Mouse (Mus musculus) CH12.LX (cell line): ENCODE measurements around the gene Camta1. TPM values are rescaled to one million over a fixed set of nuclear protein-coding genes. Genes with fewer than 3 reads are reported as not detected.
A peak's percentile ranks its signal among the peaks of the same experiment; 100 is the strongest.

Experiments used
- DNase-seq: peaks from one replicate; pipeline ENCODE4 v3.0.0-alpha.2; 2013; ENCODE audit errors: extremely low read depth
- H3K27ac ChIP-seq: 2 replicates; pipeline ENCODE4 v1.5.1; 2012; ENCODE audit warnings: low read depth, mild to moderate bottlenecking, control low read depth, moderate library complexity; ENCODE audit not compliant: insufficient read depth
- H3K27me3 ChIP-seq: replicated peaks from 2 replicates; pipeline ENCODE3; 2012; ENCODE audit warnings: inconsistent platforms
- H3K36me3 ChIP-seq, 2 experiments: replicated peaks in 1 of 2; 2 replicates each; pipeline versions ENCODE3 to v1.6.1; 2012; ENCODE audit warnings: inconsistent platforms in 1 of 2, low read length in 1 of 2, mild to moderate bottlenecking in 1 of 2, mixed read lengths in 1 of 2, moderate library complexity in 1 of 2; ENCODE audit not compliant: control insufficient read depth in 1 of 2, insufficient read depth in 1 of 2
- H3K4me1 ChIP-seq, 2 experiments: 2 replicates each; pipeline ENCODE4 v1.6.1; 2012; ENCODE audit warnings: inconsistent platforms in 1 of 2, moderate library complexity in 1 of 2; ENCODE audit not compliant: insufficient read depth in 2 of 2, control insufficient read depth in 1 of 2
- H3K4me2 ChIP-seq: 2 replicates; pipeline ENCODE4 v1.6.1; 2012; ENCODE audit warnings: low read depth, mild to moderate bottlenecking, control low read depth; ENCODE audit not compliant: poor library complexity, insufficient read depth, severe bottlenecking
- H3K4me3 ChIP-seq, 3 experiments: fragments of 150-350 bp in 1 of 3; sonication (generic) in 1 of 3; replicated peaks in 1 of 3; 2 replicates each; pipeline versions ENCODE3 to v1.5.1; 2011 to 2012; ENCODE audit warnings: low read depth in 2 of 3, low read length in 2 of 3, mild to moderate bottlenecking in 2 of 3, moderate library complexity in 2 of 3, control low read depth in 1 of 3, improper control_type of control experiment in 1 of 3, inconsistent platforms in 1 of 3, mixed read lengths in 1 of 3; ENCODE audit not compliant: poor library complexity in 1 of 3
- H3K79me2 ChIP-seq: replicated peaks from 2 replicates; pipeline ENCODE4 v1.6.1; 2012; ENCODE audit warnings: mild to moderate bottlenecking, moderate library complexity; ENCODE audit not compliant: control insufficient read depth, poor library complexity, insufficient read depth, severe bottlenecking; ENCODE audit errors: extremely low read depth
- H3K9ac ChIP-seq: 2 replicates; pipeline ENCODE4 v1.6.1; 2012; ENCODE audit warnings: low read depth, mild to moderate bottlenecking, control low read depth, moderate library complexity; ENCODE audit not compliant: insufficient read depth
- H3K9me3 ChIP-seq: replicated peaks from 2 replicates; pipeline ENCODE3; 2012; ENCODE audit warnings: low read length, inconsistent platforms, mixed read lengths
- CHD2 ChIP-seq: IDR thresholded peaks from 2 replicates; pipeline ENCODE4 v1.6.1; 2011; ENCODE audit warnings: low read length, improper control_type of control experiment
- CTCF ChIP-seq, 2 experiments: IDR thresholded peaks in 1 of 2; conservative IDR thresholded peaks in 1 of 2; 2 replicates each; pipeline ENCODE4 v1.5.1; 2011 to 2012; ENCODE audit warnings: low read depth in 2 of 2, low read length in 2 of 2, improper control_type of control experiment in 1 of 2, inconsistent platforms in 1 of 2, mild to moderate bottlenecking in 1 of 2, moderate library complexity in 1 of 2
- ELF1 ChIP-seq: IDR thresholded peaks from 2 replicates; pipeline ENCODE4 v1.6.1; 2014; ENCODE audit warnings: low read depth, mild to moderate bottlenecking, inconsistent platforms, low read length, improper control_type of control experiment
- ETS1 ChIP-seq: conservative IDR thresholded peaks from 2 replicates; pipeline ENCODE4 v1.6.1; 2012; ENCODE audit warnings: low read depth, mild to moderate bottlenecking, inconsistent platforms, low read length, improper control_type of control experiment, moderate library complexity
- GABPA ChIP-seq: IDR thresholded peaks from 2 replicates; pipeline ENCODE4 v1.6.1; 2012; ENCODE audit warnings: low read depth, low read length, improper control_type of control experiment, inconsistent platforms; ENCODE audit not compliant: insufficient replicate concordance
- IRF4 ChIP-seq: IDR thresholded peaks from 2 replicates; pipeline ENCODE4 v1.6.1; 2014; ENCODE audit warnings: low read depth, mild to moderate bottlenecking, inconsistent platforms, low read length, improper control_type of control experiment
- MAX ChIP-seq: IDR thresholded peaks from 2 replicates; pipeline ENCODE4 v1.6.1; 2011; ENCODE audit warnings: low read length, improper control_type of control experiment
- MAZ ChIP-seq: IDR thresholded peaks from 2 replicates; pipeline ENCODE4 v1.6.1; 2012; ENCODE audit warnings: low read depth, mild to moderate bottlenecking, inconsistent platforms, low read length, improper control_type of control experiment, moderate library complexity
- MEF2A ChIP-seq: IDR thresholded peaks from 2 replicates; pipeline ENCODE4 v1.6.1; 2014; ENCODE audit warnings: low read depth, mild to moderate bottlenecking, inconsistent platforms, low read length, improper control_type of control experiment, borderline replicate concordance
- NELFE ChIP-seq: IDR thresholded peaks from 2 replicates; pipeline ENCODE4 v1.6.1; 2011; ENCODE audit warnings: low read depth, low read length, improper control_type of control experiment
- NRF1 ChIP-seq: IDR thresholded peaks from 2 replicates; pipeline ENCODE4 v1.6.1; 2014; ENCODE audit warnings: low read depth, mild to moderate bottlenecking, inconsistent platforms, low read length, improper control_type of control experiment, moderate library complexity
- POLR2AphosphoS2 ChIP-seq: IDR thresholded peaks from 2 replicates; pipeline ENCODE4 v1.6.1; 2011; ENCODE audit warnings: low read depth, low read length, improper control_type of control experiment
- RAD21 ChIP-seq: IDR thresholded peaks from 2 replicates; pipeline ENCODE4 v1.6.1; 2011; ENCODE audit warnings: low read depth, mild to moderate bottlenecking, low read length, improper control_type of control experiment, moderate library complexity
- RCOR1 ChIP-seq: conservative IDR thresholded peaks from 2 replicates; pipeline ENCODE4 v1.6.1; 2012; ENCODE audit warnings: low read depth, mild to moderate bottlenecking, inconsistent platforms, low read length, improper control_type of control experiment
- USF1 ChIP-seq: IDR thresholded peaks from 2 replicates; pipeline ENCODE4 v1.6.1; 2014; ENCODE audit warnings: low read depth, mild to moderate bottlenecking, inconsistent platforms, low read length, improper control_type of control experiment
- ZC3H11A ChIP-seq: IDR thresholded peaks from 2 replicates; pipeline ENCODE4 v1.6.1; 2012; ENCODE audit warnings: low read depth, mild to moderate bottlenecking, inconsistent platforms, low read length, improper control_type of control experiment
- ZKSCAN1 ChIP-seq: IDR thresholded peaks from 2 replicates; pipeline ENCODE4 v1.6.1; 2012; ENCODE audit warnings: low read depth, inconsistent platforms, low read length, improper control_type of control experiment, borderline replicate concordance
- dilution Hi-C: fragments of 300-500 bp; cut with MboI; formaldehyde crosslinking; loops from 2 replicates; pipeline ENCODE4 v1.14.3; 2020; ENCODE audit warnings: low sequenced_read_pairs; ENCODE audit not compliant: extremely low pct_unique_long_range_greater_than_20kb, extremely low pct_ligation_motif_present
- in situ Hi-C: fragments of 300-500 bp; cut with MboI; formaldehyde crosslinking; loops from 3 replicates; pipeline ENCODE4 v1.14.3; 2019; ENCODE audit warnings: low sequenced_read_pairs, low pct_ligation_motif_present, low pct_unique_long_range_greater_than_20kb, mixed read lengths
- polyA plus RNA-seq: library from polyadenylated mRNA; unstranded; fragments of >175 nt; gene quantifications from 2 replicates; pipeline ENCODE4 v1.2.1, GENCODE M21; 2012; ENCODE audit warnings: low read depth; ENCODE audit not compliant: insufficient read length
- total RNA-seq, 2 experiments: library from RNA; depleted of rRNA; stranded (reverse); fragments of 300-350 nt in 1 of 2; fragments of >200 nt in 1 of 2; gene quantifications; 2 replicates each; pipeline ENCODE4 v1.2.3; 2012 to 2014

The Camta1 gene
- total and polyA plus RNA-seq, 3 experiments, result 9.9 to 32.5 (median 15.3) TPM

DNA sequence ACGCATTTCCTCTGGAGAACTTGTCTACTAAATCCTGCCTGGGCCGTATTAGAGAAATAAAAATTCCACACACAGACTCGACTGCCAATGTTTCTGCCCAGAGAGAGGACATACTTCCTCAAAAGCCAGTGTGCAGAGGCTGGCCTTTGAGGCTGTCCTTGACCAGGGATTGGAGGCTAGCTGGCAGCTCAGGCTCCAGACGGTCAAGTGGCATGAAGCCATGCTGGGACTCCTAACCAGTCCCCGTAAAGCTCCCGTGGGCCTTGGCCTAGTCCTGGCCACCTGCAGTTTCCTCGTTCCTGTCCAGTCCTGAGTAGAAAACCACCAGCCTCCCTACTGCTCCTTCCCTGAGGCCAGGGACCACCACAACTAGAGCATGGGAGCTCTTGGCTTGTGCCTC is 598.6 kb downstream of the Camta1 start:
- dilution Hi-C loops, result no loop called here
- Histone ChIP-seq H3K4me3 (peak overlapping the region in 1 of 3 experiments; percentile 10), H3K4me2 (no peak overlapping the region), H3K27me3 (no peaks in the 10 kb centered on the region), H3K27ac (no peak overlapping the region), H3K79me2 (no peaks in the 10 kb centered on the region), H3K36me3 (no peaks in the 10 kb centered on the region), H3K9ac (no peak overlapping the region), H3K9me3 (peaks cover 96% of the 10 kb centered on the region), H3K4me1 (no peaks in the 10 kb centered on the region)
- in situ Hi-C loops, result no loop called here
- no peak for DNase-seq
- no peak for TF ChIP-seq ETS1
- no peak for TF ChIP-seq USF1
- TF ChIP-seq RAD21, result no peak
- TF ChIP-seq MEF2A, result no peak
- no peak for TF ChIP-seq IRF4
- no peak for TF ChIP-seq GABPA

DNA sequence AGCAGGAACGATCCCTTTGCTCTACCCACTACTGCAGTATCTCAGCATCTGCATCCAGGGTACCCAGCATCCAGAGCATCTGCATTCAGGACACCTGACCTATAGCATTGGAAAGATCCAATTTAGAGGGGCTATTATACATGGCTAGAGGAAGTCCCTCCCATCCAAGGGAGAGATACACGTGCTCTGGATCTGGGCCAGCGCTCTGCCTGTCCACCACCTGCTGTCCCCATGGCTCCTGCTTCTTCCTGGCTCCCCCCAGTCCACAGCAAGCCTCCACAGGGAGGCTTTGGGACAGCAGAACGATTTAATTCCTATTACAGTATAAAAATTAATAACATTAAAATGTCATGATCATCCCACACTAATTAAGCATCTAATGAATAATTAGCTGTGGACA is 605.1 kb downstream of the Camta1 start:
- dilution Hi-C loops (no loop called here), in situ Hi-C loops (no loop called here)
- no peaks in the 10 kb centered on the region for H3K4me1 ChIP-seq
- H3K27me3 ChIP-seq, result no peaks in the 10 kb centered on the region
- H3K27ac ChIP-seq, result no peak overlapping the region
- H3K9me3 ChIP-seq, result peaks cover 98% of the 10 kb centered on the region
- H3K4me3 ChIP-seq, result no peak overlapping the region
- no peaks in the 10 kb centered on the region for H3K36me3 ChIP-seq
- H3K79me2 ChIP-seq, result no peaks in the 10 kb centered on the region
- H3K4me2 ChIP-seq, result no peak overlapping the region
- H3K9ac ChIP-seq, result no peak overlapping the region
- TF ChIP-seq RCOR1 (no peak), RAD21 (no peak), ZC3H11A (no peak), NRF1 (no peak), IRF4 (no peak)
- TF ChIP-seq, all 38 proteins: peak for 0
- no peak for DNase-seq

DNA sequence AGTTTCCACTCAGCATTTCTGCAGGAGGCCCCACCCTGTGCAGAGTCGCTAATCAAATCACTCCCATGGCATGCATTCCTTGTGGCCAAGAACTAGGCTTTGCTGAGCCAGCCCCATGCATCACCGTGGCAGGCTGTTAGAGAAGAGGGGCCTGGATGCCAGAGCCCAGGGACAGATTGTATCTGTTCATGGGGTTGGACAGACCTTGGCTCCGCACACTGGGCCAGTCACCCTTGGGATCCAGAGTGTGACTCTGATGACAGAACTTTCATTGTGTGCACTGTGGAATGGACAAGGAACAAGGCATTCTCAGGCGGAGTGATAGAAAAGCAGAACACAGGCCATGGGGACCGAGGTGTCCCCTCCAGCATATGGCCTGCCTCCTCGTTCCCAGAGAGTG is 610.9 kb downstream of the Camta1 start:
- peaks cover 95% of the 10 kb centered on the region for H3K9me3 ChIP-seq
- H3K27ac ChIP-seq, result no peak overlapping the region
- no peak overlapping the region for H3K4me2 ChIP-seq
- dilution Hi-C loops, result no loop called here
- in situ Hi-C loops, result no loop called here
- no peak for DNase-seq
- H3K4me1 ChIP-seq, result no peaks in the 10 kb centered on the region
- H3K4me3 ChIP-seq, result no peak overlapping the region
- H3K36me3 ChIP-seq, result no peaks in the 10 kb centered on the region
- H3K9ac ChIP-seq, result no peak overlapping the region
- no peaks in the 10 kb centered on the region for H3K79me2 ChIP-seq
- no peaks in the 10 kb centered on the region for H3K27me3 ChIP-seq
- TF ChIP-seq NELFE (no peak), ZC3H11A (no peak), ZKSCAN1 (no peak), POLR2AphosphoS2 (no peak), CHD2 (no peak), ELF1 (no peak), NRF1 (no peak), MAZ (no peak), MEF2A (no peak), MAX (no peak), CTCF (conservative IDR thresholded peaks at IDR 0.05 in 1 of 2, IDR thresholded peaks at IDR 0.05 in 1 of 2; ENCODE audit: low read depth in 2 of 2, low read length in 2 of 2) (no peak)
